Mouse (Mus musculus): Measurements from ENCODE around the gene Faim. TPM values are rescaled to one million over a fixed set of nuclear protein-coding genes. Genes with fewer than 3 reads are reported as not detected.
A peak's percentile ranks its signal among the peaks of the same experiment; 100 is the strongest.

Gene Faim
- polyA plus RNA-seq, 1 experiment from 2014 or later: 97.0 TPM

DNA sequence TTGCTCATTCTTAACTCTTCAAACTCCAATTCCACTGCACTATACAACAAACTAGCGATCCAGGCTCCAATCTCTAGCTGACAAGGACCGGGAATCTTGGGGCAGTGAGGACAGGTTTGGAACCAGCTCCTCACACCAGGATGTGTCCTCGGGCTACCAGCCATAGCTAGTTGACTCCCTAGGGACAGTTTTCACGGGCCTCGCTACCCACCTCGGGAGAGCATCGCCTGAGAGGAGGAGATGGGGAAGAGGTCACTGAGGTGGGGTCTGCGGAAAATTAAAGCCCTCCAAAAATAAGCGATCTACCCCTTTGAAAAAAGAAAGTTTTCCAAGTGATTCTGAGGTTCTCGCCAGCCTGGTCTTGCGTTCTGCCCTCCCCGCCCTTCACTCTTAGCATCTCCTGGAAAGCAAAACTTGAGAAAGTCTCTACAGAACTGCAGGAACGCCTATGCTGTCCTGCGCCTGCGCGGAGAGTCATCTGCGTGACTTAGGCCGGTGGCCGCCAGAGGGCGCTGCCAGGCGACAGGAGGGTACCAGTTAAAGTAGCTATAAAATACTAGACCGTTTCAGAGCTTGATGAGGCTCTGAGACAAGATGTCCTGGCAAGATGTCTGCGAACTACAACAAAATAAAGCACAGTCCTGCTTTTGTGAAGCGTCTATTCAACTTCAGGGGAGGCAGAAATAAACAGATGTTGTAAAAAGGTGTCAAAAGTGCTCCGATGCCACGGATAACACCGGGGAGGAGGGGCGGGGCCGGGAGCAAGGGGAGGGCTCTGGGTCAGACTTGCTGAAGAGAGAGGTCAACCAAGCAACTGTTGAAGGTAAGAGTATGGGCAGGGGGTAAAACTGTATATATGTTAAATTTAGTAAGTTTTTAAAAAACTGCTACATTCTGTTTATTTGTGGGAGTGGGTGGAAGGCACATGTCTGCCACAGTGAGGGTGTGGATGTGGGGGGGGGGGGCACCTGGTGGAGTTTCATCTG lies 6.4 kb upstream of the Faim start:
- ATAC-seq: peak; percentile 84
- peaks cover 8% of the 10 kb centered on the region; the same call in 1 of the 2 replicates for H3K4me1 ChIP-seq
- H3K4me3 ChIP-seq: peak overlapping the region; percentile 31
- H3K9ac ChIP-seq: 0 out of 2 replicates have a peak overlapping the region, but pooled peaks have one; percentile 32
- H3K4me2 ChIP-seq: peak overlapping the region; percentile 57
- H3K36me3 ChIP-seq (ENCODE audit: poor library complexity, severe bottlenecking): no peaks in the 10 kb centered on the region
- 5% methylated on average over 29 of the region's 29 CpGs for WGBS
- H3K9me3 ChIP-seq (replicated peaks): no peaks in the 10 kb centered on the region
- H3K27ac ChIP-seq: no peak overlapping the region
- peaks cover 51% of the 10 kb centered on the region for H3K27me3 ChIP-seq

DNA sequence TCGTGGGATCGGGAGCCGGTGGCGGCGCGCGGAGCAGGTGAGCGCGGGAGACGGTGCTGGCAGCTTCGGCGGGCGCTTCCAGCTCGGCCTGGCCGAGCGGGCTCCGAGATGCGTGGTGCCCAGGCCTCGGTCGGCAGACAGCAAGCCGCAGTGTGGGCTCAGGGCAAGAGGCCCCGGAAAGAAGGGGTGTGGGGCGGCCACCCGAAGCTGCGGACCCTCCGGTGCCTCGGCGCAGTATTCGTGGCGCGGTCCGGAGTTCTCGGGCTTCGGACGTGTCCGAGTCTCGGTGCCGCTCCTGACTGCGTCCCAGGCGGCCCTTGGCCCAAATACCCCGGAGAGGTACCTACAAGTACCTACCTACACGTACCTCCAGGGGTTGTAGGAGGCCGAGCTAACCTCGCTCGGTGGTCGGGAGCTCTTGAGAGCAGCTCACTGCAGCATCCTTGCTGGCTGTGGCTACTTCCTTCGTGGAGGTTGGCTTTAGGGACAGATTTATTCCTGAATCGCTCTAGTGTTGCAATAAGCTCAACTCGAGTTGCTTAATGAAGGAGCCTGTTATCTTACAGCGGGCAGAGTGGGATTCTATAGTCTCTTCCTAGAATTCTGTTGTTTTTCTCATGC lies 413 bp downstream of the Faim start:
- peak; percentile 52 for ATAC-seq
- peaks cover 11% of the 10 kb centered on the region for H3K4me1 ChIP-seq
- H3K9ac ChIP-seq: peak overlapping the region; percentile 84
- H3K36me3 ChIP-seq (ENCODE audit: poor library complexity, severe bottlenecking): no peaks in the 10 kb centered on the region
- under 1% methylated on average over 48 of the region's 50 CpGs for WGBS
- peak overlapping the region; percentile 83 for H3K4me3 ChIP-seq
- H3K4me2 ChIP-seq: peak overlapping the region; percentile 84
- no peak overlapping the region; the same call in 1 of the 2 replicates for H3K27ac ChIP-seq
- H3K9me3 ChIP-seq (replicated peaks): no peaks in the 10 kb centered on the region
- H3K27me3 ChIP-seq: peaks cover 16% of the 10 kb centered on the region

DNA sequence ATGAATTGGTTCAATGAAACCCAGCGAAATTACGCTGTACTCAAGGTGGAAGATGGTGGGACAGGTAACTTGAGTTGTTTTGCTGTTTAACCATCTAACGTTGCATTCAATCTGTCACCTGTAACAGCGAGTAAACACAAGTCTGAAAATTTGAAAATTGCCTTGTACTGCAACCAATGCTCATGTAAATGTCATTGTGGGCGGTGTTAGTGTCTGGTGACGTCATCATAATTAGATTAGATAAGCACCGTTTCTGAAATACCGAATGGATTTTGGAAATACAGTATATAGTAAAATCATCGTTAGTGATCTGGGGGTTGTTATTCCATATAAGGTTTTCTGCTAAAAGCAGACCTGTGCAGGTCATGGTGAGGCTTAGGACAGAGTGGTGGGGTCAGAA lies 958 bp downstream of the Faim start:
- no peak for ATAC-seq
- peak overlapping the region; percentile 84 for H3K9ac ChIP-seq
- peaks cover 15% of the 10 kb centered on the region for H3K27me3 ChIP-seq
- no peaks in the 10 kb centered on the region for H3K36me3 ChIP-seq (ENCODE audit: poor library complexity, severe bottlenecking)
- peak overlapping the region; percentile 83 for H3K4me3 ChIP-seq
- no peak overlapping the region for H3K27ac ChIP-seq
- H3K4me1 ChIP-seq: peaks cover 11% of the 10 kb centered on the region
- peak overlapping the region; percentile 84 for H3K4me2 ChIP-seq
- H3K9me3 ChIP-seq (replicated peaks): no peaks in the 10 kb centered on the region
- 51% methylated on average over 9 of the region's 9 CpGs for WGBS

DNA sequence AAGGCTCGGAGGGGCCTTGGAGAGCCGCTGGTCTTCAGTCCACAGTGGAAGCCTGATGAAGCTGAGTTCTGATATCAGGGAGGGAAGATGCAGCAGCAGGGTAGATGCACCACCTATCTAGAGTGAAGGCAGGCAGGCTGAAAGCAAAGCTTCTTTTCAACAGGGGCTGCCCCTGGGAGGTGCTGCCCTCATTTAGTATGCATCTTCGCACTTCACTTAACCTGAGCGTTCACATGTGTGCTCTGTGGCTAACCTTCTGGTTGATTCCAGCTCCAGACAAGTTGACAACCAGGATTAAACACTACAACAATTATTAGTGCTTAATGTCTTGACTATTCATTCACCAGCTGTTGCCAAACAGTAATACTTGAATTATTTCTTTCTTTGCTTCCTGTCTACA lies 7.9 kb downstream of the Faim start:
- Histone ChIP-seq H3K4me1 (no peaks in the 10 kb centered on the region), H3K27me3 (no peaks in the 10 kb centered on the region), H3K4me3 (no peak overlapping the region), H3K36me3 (ENCODE audit: poor library complexity, severe bottlenecking) (peaks cover 30% of the 10 kb centered on the region; the same call in 1 of the 2 replicates), H3K9ac (no peak overlapping the region), H3K9me3 (replicated peaks) (no peaks in the 10 kb centered on the region), H3K27ac (no peak overlapping the region), H3K4me2 (no peak overlapping the region)
- WGBS: 86% methylated on average over 4 of the region's 4 CpGs
- ATAC-seq: no peak

DNA sequence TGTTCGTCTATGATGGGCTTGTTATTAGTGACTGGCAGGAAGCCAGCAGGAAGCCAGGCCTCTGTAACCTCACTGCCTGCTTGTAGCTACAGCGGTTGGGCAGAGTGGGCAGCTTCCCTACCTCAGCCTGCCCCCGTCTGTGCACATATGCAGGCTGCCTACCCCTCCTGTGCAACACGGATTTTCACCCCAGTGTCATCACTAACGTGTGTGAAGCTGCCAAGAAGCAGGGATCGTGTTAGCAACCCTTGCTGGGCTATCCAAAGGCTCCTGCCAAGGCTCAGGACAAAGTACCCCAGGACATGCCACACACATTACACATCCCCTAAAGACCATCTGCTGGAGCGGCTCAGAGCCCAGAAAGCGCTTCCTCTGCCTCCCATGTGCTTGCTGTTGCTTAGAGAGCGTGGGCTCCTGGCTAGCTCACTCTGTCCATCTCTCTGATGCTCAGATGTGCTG lies 13.7 kb downstream of the Faim start:
- no peak for ATAC-seq
- 78% methylated on average over 9 of the region's 9 CpGs for WGBS
- Histone ChIP-seq H3K36me3 (ENCODE audit: poor library complexity, severe bottlenecking) (peaks cover 47% of the 10 kb centered on the region), H3K9ac (no peak overlapping the region), H3K27me3 (no peaks in the 10 kb centered on the region), H3K4me1 (no peaks in the 10 kb centered on the region), H3K4me3 (no peak overlapping the region), H3K4me2 (no peak overlapping the region), H3K27ac (no peak overlapping the region), H3K9me3 (replicated peaks) (no peaks in the 10 kb centered on the region)

DNA sequence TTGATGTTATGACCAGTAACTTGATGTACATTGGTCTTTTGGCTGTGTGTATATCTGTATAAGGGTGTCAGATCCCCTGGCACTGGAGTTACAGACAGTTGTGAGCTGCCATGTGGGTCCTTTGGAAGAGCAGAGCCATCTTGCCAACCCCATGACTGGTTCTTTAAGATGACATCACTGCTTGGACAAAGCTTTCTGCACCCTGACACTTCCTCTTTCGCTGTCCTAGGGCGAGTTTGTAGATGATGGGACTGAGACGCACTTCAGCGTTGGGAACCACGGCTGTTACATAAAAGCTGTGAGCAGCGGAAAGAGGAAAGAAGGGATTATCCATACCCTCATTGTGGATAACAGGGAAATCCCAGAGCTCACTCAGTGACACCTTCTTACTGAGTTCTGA lies 15.2 kb downstream of the Faim start:
- Histone ChIP-seq H3K27me3 (no peaks in the 10 kb centered on the region), H3K4me2 (no peak overlapping the region), H3K4me1 (no peaks in the 10 kb centered on the region), H3K9me3 (replicated peaks) (no peaks in the 10 kb centered on the region), H3K27ac (no peak overlapping the region), H3K4me3 (no peak overlapping the region), H3K9ac (no peak overlapping the region), H3K36me3 (ENCODE audit: poor library complexity, severe bottlenecking) (peaks cover 55% of the 10 kb centered on the region)
- 88% methylated on average over 6 of the region's 6 CpGs for WGBS
- no peak for ATAC-seq

DNA sequence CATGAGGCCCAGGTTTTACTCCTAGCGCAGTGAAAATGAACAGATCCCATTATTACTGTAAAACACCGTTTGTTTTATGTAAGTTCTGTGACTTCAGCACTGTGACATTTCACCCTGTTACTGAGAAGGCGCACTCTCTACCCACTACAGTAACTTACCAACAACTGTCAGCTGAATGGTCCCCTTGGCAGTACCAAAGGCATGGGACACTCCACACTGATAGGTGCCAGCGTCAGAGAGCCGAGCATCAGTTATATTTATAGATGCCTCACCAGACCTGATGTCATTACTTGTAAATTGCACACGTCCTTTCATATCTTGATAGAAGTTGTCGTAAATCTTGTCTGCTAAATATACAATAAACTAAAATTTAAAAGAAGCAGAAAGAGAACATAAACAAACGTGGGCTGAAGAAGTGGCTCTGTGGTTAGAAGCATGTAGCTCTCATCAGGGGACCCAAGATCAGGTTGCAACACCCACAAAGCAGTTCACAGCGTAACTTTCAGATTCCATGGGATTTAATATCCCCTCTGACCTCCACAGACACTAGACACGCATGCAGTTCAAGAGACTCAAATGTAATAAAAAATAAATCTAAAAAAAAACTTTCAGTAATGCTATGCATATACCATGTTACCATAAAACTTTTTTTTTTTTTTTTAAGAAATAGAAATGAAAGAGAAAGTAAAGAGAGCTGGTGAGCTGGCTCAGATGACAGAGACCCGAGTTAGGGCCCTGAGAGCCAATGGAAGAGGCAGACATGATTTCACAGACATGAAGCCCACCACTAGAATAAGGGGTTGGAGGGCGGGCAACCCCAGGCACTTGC lies 23.1 kb downstream of the Faim start:
- no peak for ATAC-seq
- WGBS: 90% methylated on average over 12 of the region's 12 CpGs

DNA sequence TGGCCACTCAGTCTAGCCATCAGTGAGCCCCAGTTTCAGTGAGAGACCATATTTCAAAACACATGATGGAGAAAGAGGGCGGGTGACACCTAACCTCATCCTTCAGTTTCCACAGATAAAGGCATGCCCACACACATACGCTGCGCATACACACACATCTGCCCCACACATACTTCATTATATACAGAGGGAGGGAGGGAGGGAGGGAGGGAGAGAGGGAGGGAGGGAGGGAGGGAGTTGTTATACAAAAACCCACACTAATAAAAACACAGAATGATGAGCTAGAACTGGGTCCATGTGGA lies 23.7 kb downstream of the Faim start:
- H3K36me3 ChIP-seq (ENCODE audit: poor library complexity, severe bottlenecking): peaks cover 13% of the 10 kb centered on the region
- WGBS: 100% methylated on average over 3 of the region's 3 CpGs
- no peak overlapping the region for H3K4me2 ChIP-seq
- no peaks in the 10 kb centered on the region for H3K9me3 ChIP-seq (replicated peaks)
- no peak overlapping the region for H3K9ac ChIP-seq
- no peaks in the 10 kb centered on the region for H3K4me1 ChIP-seq
- no peak for ATAC-seq
- H3K4me3 ChIP-seq: no peak overlapping the region
- H3K27ac ChIP-seq: no peak overlapping the region
- H3K27me3 ChIP-seq: no peaks in the 10 kb centered on the region

More for the DNA sequence above, 23.1 kb downstream of the Faim start:
- no peak overlapping the region for H3K4me2 ChIP-seq
- H3K36me3 ChIP-seq (ENCODE audit: poor library complexity, severe bottlenecking): peaks cover 15% of the 10 kb centered on the region
- no peaks in the 10 kb centered on the region for H3K4me1 ChIP-seq
- H3K4me3 ChIP-seq: no peak overlapping the region
- no peak overlapping the region for H3K9ac ChIP-seq
- no peaks in the 10 kb centered on the region for H3K27me3 ChIP-seq
- no peaks in the 10 kb centered on the region for H3K9me3 ChIP-seq (replicated peaks)
- H3K27ac ChIP-seq: no peak overlapping the region

DNA sequence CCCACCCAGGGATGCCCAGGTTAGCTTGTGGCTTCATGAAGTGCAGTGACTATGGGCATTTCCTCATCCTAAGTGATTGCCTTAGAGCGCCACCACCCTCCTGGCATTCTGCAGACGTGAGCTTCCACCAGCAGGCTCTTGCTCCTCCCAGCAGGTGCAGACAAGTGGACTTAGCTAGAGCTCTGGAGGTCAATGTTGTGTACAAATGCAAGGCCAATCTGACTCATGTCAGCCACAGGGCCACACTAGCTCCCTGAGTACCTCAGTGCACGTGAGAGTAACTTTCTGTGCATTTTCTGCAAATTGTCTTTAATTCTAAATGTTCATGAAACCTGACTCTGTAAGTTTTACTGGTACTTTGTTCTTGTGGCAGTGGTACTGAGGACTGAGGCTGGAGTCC lies 30.1 kb downstream of the Faim start:
- 72% methylated on average over 3 of the region's 3 CpGs for WGBS
- no peaks in the 10 kb centered on the region for H3K36me3 ChIP-seq (ENCODE audit: poor library complexity, severe bottlenecking)
- H3K9ac ChIP-seq: no peak overlapping the region
- ATAC-seq: no peak
- no peaks in the 10 kb centered on the region for H3K4me1 ChIP-seq
- H3K27ac ChIP-seq: no peak overlapping the region
- no peak overlapping the region for H3K4me3 ChIP-seq
- no peak overlapping the region for H3K4me2 ChIP-seq
- no peaks in the 10 kb centered on the region for H3K9me3 ChIP-seq (replicated peaks)
- H3K27me3 ChIP-seq: no peaks in the 10 kb centered on the region

DNA sequence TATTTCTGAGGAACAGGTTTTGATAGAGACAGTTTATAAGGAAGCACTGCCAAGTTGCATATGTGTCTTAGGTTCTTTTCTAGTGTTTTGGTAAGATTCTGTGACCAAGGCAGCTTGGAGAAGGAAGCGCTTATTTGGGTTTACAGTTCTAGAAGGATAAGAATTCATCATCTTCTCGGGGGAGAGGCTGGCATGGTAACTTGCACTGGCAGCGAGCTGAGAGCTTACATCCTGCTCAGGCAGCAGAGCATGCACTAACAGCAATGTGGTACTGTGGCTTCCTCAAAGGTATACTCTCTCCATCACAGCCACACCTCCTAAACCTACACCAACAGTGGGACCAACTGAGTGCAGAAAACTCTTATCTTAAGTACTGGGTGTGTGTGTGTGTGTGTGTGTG lies 30.6 kb downstream of the Faim start:
- Histone ChIP-seq H3K4me1 (no peaks in the 10 kb centered on the region), H3K4me2 (no peak overlapping the region), H3K27ac (no peak overlapping the region), H3K27me3 (no peaks in the 10 kb centered on the region), H3K9me3 (replicated peaks) (no peaks in the 10 kb centered on the region), H3K9ac (no peak overlapping the region), H3K36me3 (ENCODE audit: poor library complexity, severe bottlenecking) (no peaks in the 10 kb centered on the region), H3K4me3 (no peak overlapping the region)
- no peak for ATAC-seq
- 83% methylated on average over 3 of the region's 3 CpGs for WGBS

DNA sequence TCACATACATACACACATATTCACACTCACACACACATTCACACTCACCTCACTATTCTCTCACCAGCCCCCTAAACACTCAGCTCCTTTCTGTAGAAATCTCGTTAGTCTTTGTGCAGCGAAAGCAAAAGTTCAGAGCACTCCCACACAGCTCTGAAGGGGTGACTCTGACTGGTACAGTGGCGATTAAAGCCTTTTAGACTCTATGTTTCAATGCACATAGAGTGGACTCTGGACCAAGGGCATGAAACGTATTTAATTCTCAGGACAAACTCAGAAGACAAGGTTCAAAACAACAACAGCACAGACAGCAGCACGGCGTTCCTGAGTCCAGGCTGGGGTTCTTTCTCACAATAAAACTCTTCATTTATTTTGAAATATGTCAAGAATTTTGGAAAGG lies 31.5 kb downstream of the Faim start:
- Histone ChIP-seq H3K4me1 (no peaks in the 10 kb centered on the region), H3K4me2 (no peak overlapping the region), H3K9me3 (replicated peaks) (no peaks in the 10 kb centered on the region), H3K27me3 (no peaks in the 10 kb centered on the region), H3K36me3 (ENCODE audit: poor library complexity, severe bottlenecking) (no peaks in the 10 kb centered on the region), H3K4me3 (no peak overlapping the region), H3K9ac (no peak overlapping the region), H3K27ac (no peak overlapping the region)
- WGBS: 70% methylated on average over 6 of the region's 6 CpGs
- ATAC-seq: no peak

DNA sequence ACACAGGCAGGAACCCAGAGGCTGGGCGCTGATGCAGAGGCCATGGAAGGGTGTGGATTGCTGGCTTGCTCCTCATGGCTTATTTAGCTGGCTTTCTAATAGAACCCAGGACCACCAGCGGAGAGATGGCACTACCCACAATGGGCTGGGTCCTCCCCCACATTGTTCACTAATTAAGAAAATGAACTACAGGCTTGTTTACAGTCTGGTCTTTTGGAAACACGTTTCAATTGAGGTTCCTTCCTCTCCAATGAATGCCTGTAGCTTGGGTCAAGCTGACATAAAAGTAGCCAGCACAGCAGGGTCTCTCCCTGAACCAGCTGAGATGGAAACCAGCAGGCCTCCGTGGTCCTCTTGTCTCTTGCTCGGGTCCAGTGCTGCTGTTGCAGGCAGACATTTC lies 35.0 kb downstream of the Faim start:
- Histone ChIP-seq H3K4me1 (no peaks in the 10 kb centered on the region), H3K27ac (no peak overlapping the region), H3K36me3 (ENCODE audit: poor library complexity, severe bottlenecking) (no peaks in the 10 kb centered on the region), H3K4me3 (no peak overlapping the region), H3K9me3 (replicated peaks) (no peaks in the 10 kb centered on the region), H3K4me2 (no peak overlapping the region), H3K9ac (no peak overlapping the region), H3K27me3 (no peaks in the 10 kb centered on the region)
- 18% methylated on average over 5 of the region's 5 CpGs for WGBS
- no peak for ATAC-seq

Data from forebrain, embryonic 13.5 days (tissue).